ENCODE assay signal across 27 mouse cellular contexts in the genomic region with DNA sequence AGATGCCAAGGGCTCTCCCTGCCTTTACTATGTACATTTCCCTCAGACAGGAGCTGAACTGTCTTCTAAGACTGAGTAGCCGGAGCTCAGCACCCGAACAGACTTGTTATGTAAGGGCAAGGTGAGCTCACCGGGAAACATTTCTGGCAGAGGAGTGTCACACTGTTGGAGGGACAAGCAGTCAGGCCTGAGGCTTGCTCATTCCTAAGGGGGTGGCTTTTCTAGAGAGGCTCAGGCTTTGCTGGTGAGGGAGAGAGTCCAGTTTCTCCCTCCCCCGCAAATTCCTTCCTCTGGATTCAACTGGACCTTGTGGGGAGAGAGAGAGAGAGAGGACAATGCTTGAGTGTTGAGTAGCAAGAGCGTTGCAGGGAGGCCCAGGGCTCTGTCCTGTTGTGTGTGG. TPM values are rescaled to one million over a fixed set of nuclear protein-coding genes. Genes with fewer than 3 reads are reported as not detected.
DNase-seq lines count a peak whose midpoint lies in the region; ATAC-seq and TF ChIP-seq lines count a peak whose summit lies in the region.
"Had no signal": no experiment of that assay in that cellular context is flagged by ENCODE, and none has a peak within 500 bp of the region (broad histone marks: within the 10 kb centered on the region; RNA-seq: fewer than 3 reads in every experiment).

No protein-coding gene starts in this region.

- CTCF ChIA-PET in Patski (lab: Charles Lee), result no interaction called here

- no peak overlapping the region for H3K4me3 ChIP-seq in heart, postnatal 0 days (ENCODE audit: low read depth, low read length)
- H3K4me3 ChIP-seq in heart, embryonic 11.5 days (ENCODE audit: low read depth, low read length), result no peak overlapping the region
- no peak overlapping the region for H3K4me3 ChIP-seq in midbrain, embryonic 13.5 days (replicated peaks)
- H3K4me3 ChIP-seq: hindbrain, embryonic 12.5 days; intestine, embryonic 15.5 days; midbrain, embryonic 15.5 days; neural tube, embryonic 12.5 days had no signal

- no peak for TF ChIP-seq EP300 in heart, postnatal 0 days (IDR thresholded peaks at IDR 0.05; ENCODE audit: low read depth)

- H3K9ac ChIP-seq in heart, postnatal 0 days (replicated peaks; ENCODE audit: low read depth, low read length), result no peak overlapping the region
- no peak overlapping the region for H3K9ac ChIP-seq in heart, embryonic 11.5 days (ENCODE audit: low read depth, low read length)
- no peak overlapping the region for H3K9ac ChIP-seq in midbrain, embryonic 13.5 days (replicated peaks)
- H3K9ac ChIP-seq: hindbrain, embryonic 12.5 days; intestine, embryonic 15.5 days; liver, embryonic 14.5 days; midbrain, embryonic 15.5 days; neural tube, embryonic 12.5 days had no signal

- in situ Hi-C loops in Patski (cut with MboI; ENCODE audit: low pct_unique_long_range_greater_than_20kb), result no loop called here

- ATAC-seq in heart, postnatal 0 days (ENCODE audit: insufficient read depth, low read depth), result peak; percentile 60
- no peak for ATAC-seq in heart, embryonic 11.5 days (replicated peaks; ENCODE audit: insufficient number of reproducible peaks, low FRiP score, low TSS enrichment)
- ATAC-seq in Patski, result peak; percentile 68
- no peak for ATAC-seq in midbrain, embryonic 13.5 days
- ATAC-seq: activated CD4-positive, CD25-positive, alpha-beta regulatory T cell, adult 4 months; forebrain, embryonic 14.5 days; hindbrain, postnatal 0 days; intestine, embryonic 15.5 days; midbrain, embryonic 15.5 days had no signal

- no peaks in the 10 kb centered on the region for H3K36me3 ChIP-seq in heart, postnatal 0 days (replicated peaks; ENCODE audit: control insufficient read depth, insufficient read depth, low read length)
- H3K36me3 ChIP-seq in heart, embryonic 11.5 days (ENCODE audit: control insufficient read depth, insufficient read depth, low read length), result no peaks in the 10 kb centered on the region
- H3K36me3 ChIP-seq in midbrain, embryonic 13.5 days, result no peaks in the 10 kb centered on the region
- H3K36me3 ChIP-seq: hindbrain, embryonic 12.5 days; intestine, embryonic 15.5 days; midbrain, embryonic 15.5 days; neural tube, embryonic 12.5 days had no signal

- H3K27me3 ChIP-seq in heart, postnatal 0 days (ENCODE audit: control insufficient read depth, insufficient read depth, low read length), result no peaks in the 10 kb centered on the region
- no peaks in the 10 kb centered on the region for H3K27me3 ChIP-seq in heart, embryonic 11.5 days (ENCODE audit: control insufficient read depth, insufficient read depth, low read length)
- H3K27me3 ChIP-seq in Patski, result no peaks in the 10 kb centered on the region
- no peaks in the 10 kb centered on the region for H3K27me3 ChIP-seq in midbrain, embryonic 13.5 days
- H3K27me3 ChIP-seq: CH12.LX; hindbrain, embryonic 12.5 days; intestine, embryonic 15.5 days; midbrain, embryonic 15.5 days; neural tube, embryonic 12.5 days had no signal

- peaks cover 19% of the 10 kb centered on the region for H3K4me1 ChIP-seq in heart, postnatal 0 days (ENCODE audit: control insufficient read depth, insufficient read depth)
- peaks cover 18% of the 10 kb centered on the region for H3K4me1 ChIP-seq in heart, embryonic 11.5 days (ENCODE audit: control insufficient read depth, insufficient read depth, low read length)
- H3K4me1 ChIP-seq in midbrain, embryonic 13.5 days (replicated peaks), result no peaks in the 10 kb centered on the region
- H3K4me1 ChIP-seq: hindbrain, embryonic 12.5 days; midbrain, embryonic 15.5 days; neural tube, embryonic 12.5 days had no signal

- no peaks in the 10 kb centered on the region for H3K9me3 ChIP-seq in heart, postnatal 0 days (replicated peaks; ENCODE audit: control insufficient read depth, low read length)
- H3K9me3 ChIP-seq in heart, embryonic 11.5 days (replicated peaks; ENCODE audit: control insufficient read depth, low read length), result no peaks in the 10 kb centered on the region
- H3K9me3 ChIP-seq in midbrain, embryonic 13.5 days, result no peaks in the 10 kb centered on the region
- H3K9me3 ChIP-seq: hindbrain, embryonic 12.5 days; intestine, embryonic 15.5 days; midbrain, embryonic 15.5 days; neural tube, embryonic 12.5 days had no signal

- WGBS in heart, postnatal 0 days, result 39% methylated on average over 5 of the region's 5 CpGs
- WGBS in heart, embryonic 11.5 days (ENCODE audit: insufficient replicate concordance), result 63% methylated on average over 5 of the region's 5 CpGs
- 90% methylated on average over 5 of the region's 5 CpGs for WGBS in midbrain, embryonic 13.5 days

- no peak overlapping the region for H3K4me2 ChIP-seq in heart, postnatal 0 days (ENCODE audit: low read depth, low read length)
- no peak overlapping the region for H3K4me2 ChIP-seq in heart, embryonic 11.5 days
- no peak overlapping the region for H3K4me2 ChIP-seq in midbrain, embryonic 13.5 days (replicated peaks)
- H3K4me2 ChIP-seq: hindbrain, embryonic 12.5 days; intestine, embryonic 15.5 days; midbrain, embryonic 15.5 days; neural tube, embryonic 12.5 days had no signal

- no peak for TF ChIP-seq CTCF in heart, postnatal 0 days (IDR thresholded peaks at IDR 0.05; ENCODE audit: low read depth)
- TF ChIP-seq CTCF in Patski (IDR thresholded peaks at IDR 0.05), result no peak

- H3K27ac ChIP-seq in heart, postnatal 0 days (ENCODE audit: low read depth), result no peak overlapping the region
- H3K27ac ChIP-seq in heart, embryonic 11.5 days (ENCODE audit: low read depth, low read length), result no peak overlapping the region
- H3K27ac ChIP-seq in midbrain, embryonic 13.5 days, result no peak overlapping the region
- H3K27ac ChIP-seq: hindbrain, embryonic 12.5 days; hindbrain, postnatal 0 days; intestine, embryonic 15.5 days; liver, embryonic 14.5 days; midbrain, embryonic 15.5 days; neural tube, embryonic 12.5 days had no signal

- DNase-seq in heart, postnatal 0 days (ENCODE audit: low spot score), result peak; percentile 43
- DNase-seq in Muller cell, postnatal 12 days (ENCODE audit: inconsistent ontology term), result peak; percentile 88
- DNase-seq in Patski (ENCODE audit: low read depth, low spot score), result no peak
- DNase-seq in fat pad, adult 2 months (ENCODE audit: extremely low read depth, low read depth, low spot score), result peak; percentile 42
- no peak for DNase-seq in ovary, postnatal 10 days (ENCODE audit: low spot score)
- DNase-seq: adrenal gland, adult 2 months; cerebellum, postnatal 10 days; gastrocnemius, postnatal 25 days; heart, adult 18-20 months; kidney, adult 2 months; kidney, postnatal 10 days; layer of hippocampus, adult 9-11 months; liver; lung, adult 2 months; lung, postnatal 36 days; thymus, postnatal 4 days had no signal

- POLR2A ChIA-PET in Patski (lab: Charles Lee), result no interaction called here

RNA-seq across cellular contexts. Expression of a gene that starts 46.4 kb away (rescaled TPM):
- 15.9 and 20.8 TPM in 2 replicates for total RNA-seq in heart, postnatal 0 days (2014; rRNA removed; ENCODE audit: low replicate concordance)
- polyA plus RNA-seq in heart, postnatal 0 days (2015; fragmentation: Nextera tagmentation; extraction: Ambion mirVana), result 8.0 and 9.6 TPM in 2 replicates
- 9.2 and 9.4 TPM in 2 replicates for polyA plus RNA-seq in heart, embryonic 11.5 days (2014; fragmentation: Nextera tagmentation; extraction: Ambion mirVana)
- polyA plus RNA-seq in Patski (2021), result 20.1 TPM
- polyA plus RNA-seq in midbrain, embryonic 13.5 days (2015; fragmentation: Nextera tagmentation; extraction: Ambion mirVana), result 0.68 and 1.2 TPM in 2 replicates

Comparison
In these comparisons a context has a peak if more than half of its experiments do, and no peak if none do; other contexts are left out.
1. ATAC-seq: peak in heart, postnatal 0 days (single experiment) and Patski (single experiment); none in heart, embryonic 11.5 days (single experiment) and midbrain, embryonic 13.5 days (single experiment).
2. DNase-seq: peak in heart, postnatal 0 days (single experiment), Muller cell, postnatal 12 days (single experiment) and fat pad, adult 2 months (single experiment); none in Patski (single experiment) and ovary, postnatal 10 days (single experiment).